Mouse (Mus musculus) kidney, adult 2 months (tissue): ENCODE results near the gene Arhgap9.

Experiments used
- CTCF ChIP-seq: fragments of 200-500 bp; conservative IDR thresholded peaks from 2 replicates; pipeline ENCODE4 v1.5.1; 2011; ENCODE audit warnings: low read depth, mild to moderate bottlenecking, control low read depth, low read length, moderate library complexity, mixed read lengths; ENCODE audit not compliant: insufficient read depth, insufficient read length
- POLR2A ChIP-seq: fragments of 200-500 bp; IDR thresholded peaks from one replicate; pipeline ENCODE4 v1.6.1; 2011; ENCODE audit warnings: low read depth, low read length, control low read depth

DNA sequence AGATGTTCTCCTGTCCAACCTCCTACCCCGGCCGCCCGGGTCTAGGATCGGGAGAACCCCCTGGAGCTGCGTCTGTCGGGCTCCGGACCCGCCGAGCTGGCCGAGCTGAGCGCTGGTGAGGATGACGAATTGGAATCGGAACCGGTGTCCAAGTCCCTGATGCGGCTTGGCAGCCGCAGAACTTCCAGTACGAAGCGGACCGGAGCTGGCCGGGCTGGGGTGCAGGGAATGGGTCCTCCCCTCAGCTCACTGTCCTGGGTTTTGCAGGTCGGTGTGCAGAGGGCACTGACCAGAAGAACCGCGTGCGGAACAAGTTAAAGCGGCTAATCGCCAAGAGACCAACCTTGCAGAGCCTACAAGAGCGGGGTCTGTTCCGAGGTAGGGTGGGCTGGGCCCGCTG is 5.1 kb downstream of the Arhgap9 start:
- TF ChIP-seq CTCF (no peak), POLR2A (no peak)
